In genomic region chr4:27970569-27970968, GRCm38 (mm10) we compare ENCODE assay signal across 18 mouse cellular contexts.
DNase-seq lines count a peak whose midpoint lies in the region; ATAC-seq and TF ChIP-seq lines count a peak whose summit lies in the region.
"Had no signal": no experiment of that assay in that cellular context is flagged by ENCODE, and none has a peak within 500 bp of the region (broad histone marks: within the 10 kb centered on the region; RNA-seq: fewer than 3 reads in every experiment).

No protein-coding gene starts in this region.

- no peaks in the 10 kb centered on the region for H3K27me3 ChIP-seq in forebrain, embryonic 14.5 days (replicated peaks; ENCODE audit: control insufficient read depth, insufficient read depth, low read length)
- no peaks in the 10 kb centered on the region for H3K27me3 ChIP-seq in forebrain, embryonic 13.5 days
- H3K27me3 ChIP-seq: limb, embryonic 13.5 days; liver, embryonic 15.5 days; stomach, embryonic 15.5 days had no signal

- TF ChIP-seq CTCF in layer of hippocampus, adult 2 months (conservative IDR thresholded peaks at IDR 0.05) = no peak

- DNase-seq in forebrain, embryonic 14.5 days (ENCODE audit: low spot score) = no peak
- DNase-seq in 3T3-L1 (ENCODE audit: low read depth, low spot score) = peak; percentile 21
- DNase-seq in embryo, embryonic 10 days (ENCODE audit: low spot score) = peak; percentile 68
- peak; percentile 10 for DNase-seq in forelimb bud, embryonic 11.5 days (ENCODE audit: low read depth, low spot score)
- DNase-seq in lung, postnatal 14 days = no peak
- DNase-seq in layer of hippocampus, adult 2 months (ENCODE audit: low spot score in 2 of 2) = no peak
- no peak for DNase-seq in testis, postnatal 10 days (ENCODE audit: low spot score)
- DNase-seq: cerebellum, adult 11 months; cerebellum, postnatal 36 days; gastrocnemius, postnatal 25 days; kidney, adult 2 months; kidney, postnatal 4 days; spleen, adult 18-20 months had no signal

- no peak overlapping the region for H3K4me2 ChIP-seq in forebrain, embryonic 14.5 days (ENCODE audit: low read length)
- no peak overlapping the region for H3K4me2 ChIP-seq in forebrain, embryonic 13.5 days
- H3K4me2 ChIP-seq: limb, embryonic 13.5 days; liver, embryonic 15.5 days; stomach, embryonic 15.5 days had no signal

- no peak overlapping the region for H3K27ac ChIP-seq in forebrain, embryonic 14.5 days (ENCODE audit: low read depth, low read length)
- H3K27ac ChIP-seq in forebrain, embryonic 13.5 days = no peak overlapping the region
- no peak overlapping the region for H3K27ac ChIP-seq in layer of hippocampus, adult 2 months
- H3K27ac ChIP-seq: limb, embryonic 13.5 days; liver, embryonic 15.5 days; stomach, embryonic 15.5 days had no signal

- no peak overlapping the region for H3K9ac ChIP-seq in forebrain, embryonic 14.5 days (ENCODE audit: low read length)
- H3K9ac ChIP-seq in forebrain, embryonic 13.5 days = no peak overlapping the region
- H3K9ac ChIP-seq: limb, embryonic 13.5 days; liver, embryonic 15.5 days; stomach, embryonic 15.5 days had no signal

- 7% methylated on average over 5 of the region's 5 CpGs for WGBS in forebrain, embryonic 14.5 days
- 6% methylated on average over 5 of the region's 5 CpGs for WGBS in forebrain, embryonic 13.5 days

- H3K4me1 ChIP-seq in forebrain, embryonic 14.5 days (ENCODE audit: control insufficient read depth, insufficient read depth, low read length) = no peaks in the 10 kb centered on the region
- no peaks in the 10 kb centered on the region for H3K4me1 ChIP-seq in forebrain, embryonic 13.5 days
- H3K4me1 ChIP-seq: limb, embryonic 13.5 days; liver, embryonic 15.5 days; stomach, embryonic 15.5 days had no signal

- H3K9me3 ChIP-seq in forebrain, embryonic 14.5 days (replicated peaks; ENCODE audit: control insufficient read depth, low read length) = no peaks in the 10 kb centered on the region
- no peaks in the 10 kb centered on the region for H3K9me3 ChIP-seq in forebrain, embryonic 13.5 days (replicated peaks)
- H3K9me3 ChIP-seq: limb, embryonic 13.5 days; liver, embryonic 15.5 days; stomach, embryonic 15.5 days had no signal

- H3K4me3 ChIP-seq in forebrain, embryonic 14.5 days (ENCODE audit: low read depth, low read length) = no peak overlapping the region
- H3K4me3 ChIP-seq in forebrain, embryonic 13.5 days = no peak overlapping the region
- no peak overlapping the region for H3K4me3 ChIP-seq in layer of hippocampus, adult 2 months
- H3K4me3 ChIP-seq: limb, embryonic 13.5 days; liver, embryonic 15.5 days; stomach, embryonic 15.5 days had no signal

- no peaks in the 10 kb centered on the region for H3K36me3 ChIP-seq in forebrain, embryonic 14.5 days (ENCODE audit: control insufficient read depth, insufficient read depth, low read length)
- no peaks in the 10 kb centered on the region for H3K36me3 ChIP-seq in forebrain, embryonic 13.5 days (ENCODE audit: poor library complexity, severe bottlenecking)
- H3K36me3 ChIP-seq: limb, embryonic 13.5 days; liver, embryonic 15.5 days; stomach, embryonic 15.5 days had no signal

- ATAC-seq in forebrain, embryonic 14.5 days = peak; percentile 32; the same call in 1 of the 2 replicates
- ATAC-seq in forebrain, embryonic 13.5 days = no peak
- ATAC-seq: lung, postnatal 0 days had no signal

Comparison
In these comparisons a context has a peak if more than half of its experiments do, and no peak if none do; other contexts are left out.
1. DNase-seq: peak in 3T3-L1 (single experiment), embryo, embryonic 10 days (single experiment) and forelimb bud, embryonic 11.5 days (single experiment); none in forebrain, embryonic 14.5 days (single experiment), lung, postnatal 14 days (single experiment), layer of hippocampus, adult 2 months (0 of 2) and testis, postnatal 10 days (single experiment).